In the genomic region with DNA sequence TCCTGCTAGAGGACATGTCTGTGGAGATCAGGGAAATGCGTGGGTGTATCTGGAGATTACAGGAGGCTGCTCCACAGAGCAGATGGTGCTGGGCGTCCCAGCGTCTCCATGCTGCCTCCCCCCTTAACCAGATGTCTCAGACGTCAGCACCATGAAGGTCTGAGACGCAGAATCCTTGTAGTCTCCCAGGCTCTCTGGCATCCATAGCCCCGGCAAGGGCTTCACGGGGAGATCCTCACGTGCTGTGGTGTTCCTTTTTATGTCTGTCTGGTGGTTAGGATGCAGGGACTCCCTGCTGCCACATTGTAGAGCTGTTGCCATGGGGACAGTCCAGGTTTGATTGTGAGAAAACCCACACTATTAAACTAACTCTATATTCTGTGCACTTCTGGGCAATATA, we compare ENCODE assay signal across 10 mouse cellular contexts.
DNase-seq lines count a peak whose midpoint lies in the region; ATAC-seq lines count a peak whose summit lies in the region.
"Had no signal": no experiment of that assay in that cellular context is flagged by ENCODE, and none has a peak within 500 bp of the region (broad histone marks: within the 10 kb centered on the region; RNA-seq: fewer than 3 reads in every experiment).

No protein-coding gene starts in this region.

- no peaks in the 10 kb centered on the region for H3K27me3 ChIP-seq in embryonic facial prominence, embryonic 13.5 days
- H3K27me3 ChIP-seq in embryonic facial prominence, embryonic 10.5 days (replicated peaks; ENCODE audit: low read depth, poor library complexity, severe bottlenecking), result no peaks in the 10 kb centered on the region

- H3K27ac ChIP-seq in embryonic facial prominence, embryonic 13.5 days, result 0 out of 2 replicates have a peak overlapping the region, but pooled peaks have one; percentile 48
- no peak overlapping the region; the same call in 1 of the 2 replicates for H3K27ac ChIP-seq in embryonic facial prominence, embryonic 10.5 days (replicated peaks)

- 0 out of 2 replicates have a peak overlapping the region, but pooled peaks have one; percentile 11 for H3K9ac ChIP-seq in embryonic facial prominence, embryonic 13.5 days

- peaks cover 42% of the 10 kb centered on the region for H3K4me1 ChIP-seq in embryonic facial prominence, embryonic 13.5 days
- peaks cover 33% of the 10 kb centered on the region for H3K4me1 ChIP-seq in embryonic facial prominence, embryonic 10.5 days

- 0 out of 2 replicates have a peak, but pooled peaks have one; percentile 4 for ATAC-seq in embryonic facial prominence, embryonic 13.5 days (ENCODE audit: insufficient number of reproducible peaks, insufficient read depth, low FRiP score, low TSS enrichment, low read depth)
- ATAC-seq: lung, postnatal 0 days had no signal

- H3K4me2 ChIP-seq in embryonic facial prominence, embryonic 13.5 days, result no peak overlapping the region

- peaks cover 33% of the 10 kb centered on the region for H3K36me3 ChIP-seq in embryonic facial prominence, embryonic 13.5 days
- H3K36me3 ChIP-seq in embryonic facial prominence, embryonic 10.5 days (replicated peaks), result peaks cover 66% of the 10 kb centered on the region

- H3K4me3 ChIP-seq in embryonic facial prominence, embryonic 13.5 days, result no peak overlapping the region
- H3K4me3 ChIP-seq in embryonic facial prominence, embryonic 10.5 days, result no peak overlapping the region

- no peaks in the 10 kb centered on the region for H3K9me3 ChIP-seq in embryonic facial prominence, embryonic 13.5 days
- H3K9me3 ChIP-seq in embryonic facial prominence, embryonic 10.5 days, result no peaks in the 10 kb centered on the region

- 51% methylated on average over 8 of the region's 8 CpGs for WGBS in embryonic facial prominence, embryonic 13.5 days
- WGBS in embryonic facial prominence, embryonic 10.5 days, result 69% methylated on average over 8 of the region's 8 CpGs

- DNase-seq in embryonic facial prominence, embryonic 10.5 days (ENCODE audit: low spot score), result no peak
- DNase-seq in frontal cortex, postnatal 10 days (ENCODE audit: low spot score in 2 of 2), result peak; percentile 45 to 63
- peak; percentile 79 to 82 for DNase-seq in left cerebral cortex, adult 9 months (ENCODE audit: low spot score in 2 of 2)
- DNase-seq in retina, embryonic 14.5 days (ENCODE audit: low spot score), result peak; percentile 13
- no peak for DNase-seq in spleen, adult 18-20 months
- DNase-seq in urinary bladder, postnatal 25 days (ENCODE audit: low spot score), result no peak
- DNase-seq in ovary, adult 18-20 months (ENCODE audit: low spot score), result no peak
- DNase-seq: B cell, adult 2 months had no signal

Comparison
In these comparisons a context has a peak if more than half of its experiments do, and no peak if none do; other contexts are left out.
1. DNase-seq: peak in frontal cortex, postnatal 10 days (2 of 2), left cerebral cortex, adult 9 months (2 of 2) and retina, embryonic 14.5 days (single experiment); none in embryonic facial prominence, embryonic 10.5 days (single experiment), spleen, adult 18-20 months (0 of 2), urinary bladder, postnatal 25 days (single experiment) and ovary, adult 18-20 months (single experiment).